Mouse (Mus musculus) forebrain, embryonic 14.5 days (tissue): ENCODE measurements around the gene Wipf1. TPM values are rescaled to one million over a fixed set of nuclear protein-coding genes. Genes with fewer than 3 reads are reported as not detected.

ENCODE experiments used
- ATAC-seq: fragments of 200-750 bp; cut with Nextera tagmentation; 2 replicates; pipeline ENCODE4 v1.8.0; 2017; ENCODE audit warnings: mild to moderate bottlenecking, moderate library complexity
- DNase-seq: peaks from one replicate; pipeline ENCODE4 v3.0.0-alpha.2; 2015; ENCODE audit warnings: low spot score
- H3K27ac ChIP-seq: fragments of 300-500 bp; sonication (generic); 2 replicates; pipeline ENCODE4 v1.5.1; 2014; ENCODE audit warnings: low read depth, mild to moderate bottlenecking, control low read depth, low read length, moderate library complexity
- H3K27me3 ChIP-seq: fragments of 300-500 bp; sonication (generic); replicated peaks from 2 replicates; pipeline ENCODE4 v1.6.1; 2014; ENCODE audit warnings: low read length, control low read depth, mixed read lengths; ENCODE audit not compliant: control insufficient read depth, insufficient read depth
- H3K36me3 ChIP-seq: fragments of 300-500 bp; sonication (generic); 2 replicates; pipeline ENCODE4 v1.6.1; 2014; ENCODE audit warnings: low read length, control low read depth; ENCODE audit not compliant: control insufficient read depth, insufficient read depth
- H3K4me1 ChIP-seq: fragments of 300-500 bp; sonication (generic); 2 replicates; pipeline ENCODE4 v1.6.1; 2014; ENCODE audit warnings: antibody characterized with exemption, low read length, control low read depth; ENCODE audit not compliant: control insufficient read depth, insufficient read depth
- H3K4me2 ChIP-seq: fragments of 300-500 bp; sonication (generic); 2 replicates; pipeline ENCODE4 v1.6.1; 2014; ENCODE audit warnings: mild to moderate bottlenecking, control low read depth, low read length
- H3K4me3 ChIP-seq: fragments of 300-500 bp; sonication (generic); 2 replicates; pipeline ENCODE4 v1.5.1; 2014; ENCODE audit warnings: low read depth, low read length, control low read depth
- H3K9ac ChIP-seq: fragments of 300-500 bp; sonication (generic); 2 replicates; pipeline ENCODE4 v1.6.1; 2014; ENCODE audit warnings: mild to moderate bottlenecking, low read length, control low read depth, moderate library complexity
- H3K9me3 ChIP-seq: fragments of 300-500 bp; sonication (generic); replicated peaks from 2 replicates; pipeline ENCODE4 v1.6.1; 2016; ENCODE audit warnings: low read length, control low read depth, mixed read lengths; ENCODE audit not compliant: control insufficient read depth
- WGBS: fragments of 180-500 bp; shearing (Covaris S2); extraction: QIAGEN DNeasy Blood & Tissue Kit; methylation state at CpG from one replicate; pipeline ENCODE4 v1.1.7; 2014; 5-methylcytosine and 5-hydroxymethylcytosine counted together
- polyA plus RNA-seq: library from polyadenylated mRNA; unstranded; fragments of >200 nt; fragmentation: Nextera tagmentation; extraction: Ambion mirVana; gene quantifications from 2 replicates; pipeline ENCODE4 v1.2.1, GENCODE M21; 2014

Wipf1 gene
- polyA plus RNA-seq, 1 experiment from 2014 or later, result 2.5 TPM

GRCm38 (mm10) chr2:73552926-73553325, 23.4 kb upstream of the Wipf1 start:
- DNase-seq, result no peak
- Histone ChIP-seq H3K4me1 (no peaks in the 10 kb centered on the region), H3K36me3 (no peaks in the 10 kb centered on the region), H3K9me3 (no peaks in the 10 kb centered on the region), H3K27ac (no peak overlapping the region), H3K27me3 (no peaks in the 10 kb centered on the region), H3K4me3 (no peak overlapping the region), H3K9ac (no peak overlapping the region), H3K4me2 (no peak overlapping the region)
- ATAC-seq, result no peak
- 84% methylated on average over 3 of the region's 3 CpGs for WGBS

GRCm38 (mm10) chr2:73550725-73551124, 21.2 kb upstream of the Wipf1 start:
- no peak overlapping the region for H3K27ac ChIP-seq
- no peaks in the 10 kb centered on the region for H3K4me1 ChIP-seq
- H3K4me3 ChIP-seq, result no peak overlapping the region
- no peaks in the 10 kb centered on the region for H3K9me3 ChIP-seq
- DNase-seq (peak; percentile 75), ATAC-seq (no peak)
- no peak overlapping the region for H3K4me2 ChIP-seq
- no peaks in the 10 kb centered on the region for H3K36me3 ChIP-seq
- H3K27me3 ChIP-seq, result no peaks in the 10 kb centered on the region
- 24% methylated on average over 6 of the region's 6 CpGs for WGBS
- no peak overlapping the region for H3K9ac ChIP-seq

- Histone ChIP-seq H3K9ac (no peak overlapping the region), H3K4me1 (no peaks in the 10 kb centered on the region), H3K36me3 (no peaks in the 10 kb centered on the region), H3K27ac (no peak overlapping the region), H3K4me3 (no peak overlapping the region), H3K27me3 (no peaks in the 10 kb centered on the region), H3K4me2 (no peak overlapping the region), H3K9me3 (no peaks in the 10 kb centered on the region)
- ATAC-seq, result no peak
- 61% methylated on average over 2 of the region's 2 CpGs for WGBS
- DNase-seq, result no peak
Measured at GRCm38 (mm10) chr2:73548542-73548941, 19.0 kb upstream of the Wipf1 start.

- no peak overlapping the region for H3K4me2 ChIP-seq
- no peak overlapping the region for H3K4me3 ChIP-seq
- H3K9me3 ChIP-seq, result no peaks in the 10 kb centered on the region
- no peaks in the 10 kb centered on the region for H3K27me3 ChIP-seq
- DNase-seq, result no peak
- 93% methylated on average over 4 of the region's 4 CpGs for WGBS
- no peaks in the 10 kb centered on the region for H3K4me1 ChIP-seq
- H3K27ac ChIP-seq, result no peak overlapping the region
- ATAC-seq, result no peak
- no peak overlapping the region for H3K9ac ChIP-seq
- H3K36me3 ChIP-seq, result no peaks in the 10 kb centered on the region
Measured at GRCm38 (mm10) chr2:73547256-73547655, 17.7 kb upstream of the Wipf1 start.

GRCm38 (mm10) chr2:73545556-73545955, 16.0 kb upstream of the Wipf1 start:
- Histone ChIP-seq H3K4me2 (no peak overlapping the region), H3K9ac (no peak overlapping the region), H3K9me3 (no peaks in the 10 kb centered on the region), H3K27me3 (no peaks in the 10 kb centered on the region), H3K27ac (no peak overlapping the region), H3K36me3 (no peaks in the 10 kb centered on the region), H3K4me3 (no peak overlapping the region), H3K4me1 (no peaks in the 10 kb centered on the region)
- WGBS, result 85% methylated on average over 2 of the region's 2 CpGs
- DNase-seq (peak; percentile 28), ATAC-seq (no peak)

- no peak overlapping the region for H3K4me2 ChIP-seq
- ATAC-seq (no peak), DNase-seq (no peak)
- no peak overlapping the region for H3K9ac ChIP-seq
- no peaks in the 10 kb centered on the region for H3K27me3 ChIP-seq
- H3K27ac ChIP-seq, result no peak overlapping the region
- no peaks in the 10 kb centered on the region for H3K9me3 ChIP-seq
- WGBS, result 41% methylated on average over 16 of the region's 16 CpGs
- no peaks in the 10 kb centered on the region for H3K36me3 ChIP-seq
- H3K4me3 ChIP-seq, result no peak overlapping the region
- H3K4me1 ChIP-seq, result no peaks in the 10 kb centered on the region
Measured at GRCm38 (mm10) chr2:73540450-73541162, 11.1 kb upstream of the Wipf1 start.

GRCm38 (mm10) chr2:73539697-73540096, 10.2 kb upstream of the Wipf1 start:
- H3K4me3 ChIP-seq, result no peak overlapping the region
- WGBS, result 31% methylated on average over 1 of the region's 1 CpGs
- DNase-seq (no peak), ATAC-seq (no peak)
- no peak overlapping the region for H3K4me2 ChIP-seq
- no peaks in the 10 kb centered on the region for H3K27me3 ChIP-seq
- no peaks in the 10 kb centered on the region for H3K36me3 ChIP-seq
- H3K27ac ChIP-seq, result no peak overlapping the region
- H3K9ac ChIP-seq, result no peak overlapping the region
- H3K4me1 ChIP-seq, result no peaks in the 10 kb centered on the region
- H3K9me3 ChIP-seq, result no peaks in the 10 kb centered on the region

- no peaks in the 10 kb centered on the region for H3K27me3 ChIP-seq
- no peak overlapping the region for H3K4me3 ChIP-seq
- DNase-seq (no peak), ATAC-seq (no peak)
- no peak overlapping the region for H3K9ac ChIP-seq
- H3K9me3 ChIP-seq, result no peaks in the 10 kb centered on the region
- H3K4me2 ChIP-seq, result no peak overlapping the region
- no peak overlapping the region for H3K27ac ChIP-seq
- H3K36me3 ChIP-seq, result no peaks in the 10 kb centered on the region
- H3K4me1 ChIP-seq, result no peaks in the 10 kb centered on the region
- 78% methylated on average over 3 of the region's 3 CpGs for WGBS
Measured at GRCm38 (mm10) chr2:73539141-73539540, 9.6 kb upstream of the Wipf1 start.

GRCm38 (mm10) chr2:73538590-73538989, 9.1 kb upstream of the Wipf1 start:
- no peaks in the 10 kb centered on the region for H3K36me3 ChIP-seq
- no peaks in the 10 kb centered on the region for H3K9me3 ChIP-seq
- WGBS, result 82% methylated on average over 13 of the region's 13 CpGs
- H3K27me3 ChIP-seq, result no peaks in the 10 kb centered on the region
- DNase-seq, result no peak
- no peak overlapping the region for H3K4me3 ChIP-seq
- H3K4me1 ChIP-seq, result no peaks in the 10 kb centered on the region
- no peak overlapping the region for H3K27ac ChIP-seq
- H3K4me2 ChIP-seq, result no peak overlapping the region
- H3K9ac ChIP-seq, result no peak overlapping the region
- no peak for ATAC-seq
